Mouse (Mus musculus) hindbrain, embryonic 11.5 days (tissue): ENCODE data around the gene Svs5. TPM values are rescaled to one million over a fixed set of nuclear protein-coding genes. Genes with fewer than 3 reads are reported as not detected.

Experiments used
- ATAC-seq: fragments of 200-750 bp; cut with Nextera tagmentation; 2 replicates; pipeline ENCODE4 v1.8.0; 2017; ENCODE audit warnings: mild to moderate bottlenecking, moderate TSS enrichment, moderate library complexity; ENCODE audit not compliant: low FRiP score
- DNase-seq: peaks from one replicate; pipeline ENCODE4 v3.0.0-alpha.2; 2015; ENCODE audit warnings: low spot score
- H3K27ac ChIP-seq: fragments of 300-500 bp; sonication (generic); 2 replicates; pipeline ENCODE4 v1.5.1; 2014; ENCODE audit warnings: mild to moderate bottlenecking, low read depth, low read length
- H3K27me3 ChIP-seq: fragments of 300-500 bp; sonication (generic); 2 replicates; pipeline ENCODE4 v1.6.1; 2014; ENCODE audit warnings: mild to moderate bottlenecking, low read length, moderate library complexity, mixed read lengths; ENCODE audit not compliant: control insufficient read depth, insufficient read depth
- H3K36me3 ChIP-seq: fragments of 300-500 bp; sonication (generic); 2 replicates; pipeline ENCODE4 v1.6.1; 2014; ENCODE audit warnings: mild to moderate bottlenecking, low read length, moderate library complexity, mixed read lengths; ENCODE audit not compliant: control insufficient read depth, insufficient read depth
- H3K4me1 ChIP-seq: fragments of 300-500 bp; sonication (generic); replicated peaks from 2 replicates; pipeline ENCODE4 v1.6.1; 2014; ENCODE audit warnings: low read length, mixed read lengths; ENCODE audit not compliant: control insufficient read depth, insufficient read depth
- H3K4me2 ChIP-seq: fragments of 300-500 bp; sonication (generic); replicated peaks from 2 replicates; pipeline ENCODE4 v1.6.1; 2014; ENCODE audit warnings: mild to moderate bottlenecking, low read depth, low read length
- H3K4me3 ChIP-seq: fragments of 300-500 bp; sonication (generic); 2 replicates; pipeline ENCODE4 v1.5.1; 2014; ENCODE audit warnings: low read depth, low read length
- H3K9ac ChIP-seq: fragments of 300-500 bp; sonication (generic); 2 replicates; pipeline ENCODE4 v1.6.1; 2014; ENCODE audit warnings: low read depth, low read length
- H3K9me3 ChIP-seq: fragments of 300-500 bp; sonication (generic); 2 replicates; pipeline ENCODE4 v1.6.1; 2016; ENCODE audit warnings: low read length; ENCODE audit not compliant: control insufficient read depth
- WGBS: fragments of 180-500 bp; shearing (Covaris S2); extraction: QIAGEN DNeasy Blood & Tissue Kit; methylation state at CpG from one replicate; pipeline ENCODE4 v1.1.7; 2014; 5-methylcytosine and 5-hydroxymethylcytosine counted together
- polyA plus RNA-seq: library from polyadenylated mRNA; unstranded; fragments of >200 nt; fragmentation: Nextera tagmentation; extraction: Ambion mirVana; gene quantifications from 2 replicates; pipeline ENCODE4 v1.2.1, GENCODE M21; 2014

Svs5 gene
- polyA plus RNA-seq, 1 experiment from 2014 or later: not detected

GRCm38 (mm10) chr2:164371371-164371770, 38.8 kb downstream of the Svs5 start:
- ATAC-seq (no peak), DNase-seq (no peak)
- Histone ChIP-seq H3K4me2 (no peak overlapping the region), H3K27ac (no peak overlapping the region), H3K9me3 (no peaks in the 10 kb centered on the region), H3K9ac (no peak overlapping the region), H3K36me3 (no peaks in the 10 kb centered on the region), H3K4me1 (no peaks in the 10 kb centered on the region), H3K4me3 (no peak overlapping the region), H3K27me3 (no peaks in the 10 kb centered on the region)
- WGBS: 93% methylated on average over 3 of the region's 3 CpGs

GRCm38 (mm10) chr2:164372408-164373053, 40.0 kb downstream of the Svs5 start:
- Histone ChIP-seq H3K27ac (no peak overlapping the region), H3K9ac (no peak overlapping the region), H3K27me3 (no peaks in the 10 kb centered on the region), H3K4me1 (no peaks in the 10 kb centered on the region), H3K9me3 (no peaks in the 10 kb centered on the region), H3K4me2 (no peak overlapping the region), H3K36me3 (no peaks in the 10 kb centered on the region), H3K4me3 (no peak overlapping the region)
- ATAC-seq (no peak), DNase-seq (no peak)
- 24% methylated on average over 3 of the region's 3 CpGs for WGBS

- Histone ChIP-seq H3K27me3 (no peaks in the 10 kb centered on the region), H3K9me3 (no peaks in the 10 kb centered on the region), H3K36me3 (no peaks in the 10 kb centered on the region), H3K9ac (no peak overlapping the region), H3K4me2 (no peak overlapping the region), H3K4me3 (no peak overlapping the region), H3K27ac (no peak overlapping the region), H3K4me1 (no peaks in the 10 kb centered on the region)
- 72% methylated on average over 4 of the region's 4 CpGs for WGBS
- no peak for ATAC-seq
- no peak for DNase-seq
Measured at GRCm38 (mm10) chr2:164373187-164373586, 40.6 kb downstream of the Svs5 start.

- no peak overlapping the region for H3K9ac ChIP-seq
- H3K27ac ChIP-seq: no peak overlapping the region
- no peaks in the 10 kb centered on the region for H3K9me3 ChIP-seq
- ATAC-seq (no peak), DNase-seq (no peak)
- H3K4me3 ChIP-seq: no peak overlapping the region
- H3K36me3 ChIP-seq: no peaks in the 10 kb centered on the region
- WGBS: 90% methylated on average over 15 of the region's 15 CpGs
- no peak overlapping the region for H3K4me2 ChIP-seq
- no peaks in the 10 kb centered on the region for H3K27me3 ChIP-seq
- H3K4me1 ChIP-seq: no peaks in the 10 kb centered on the region
Measured at GRCm38 (mm10) chr2:164377478-164378426, 45.2 kb downstream of the Svs5 start.

- Histone ChIP-seq H3K27me3 (no peaks in the 10 kb centered on the region), H3K9ac (no peak overlapping the region), H3K4me3 (no peak overlapping the region), H3K9me3 (no peaks in the 10 kb centered on the region), H3K4me2 (no peak overlapping the region), H3K36me3 (no peaks in the 10 kb centered on the region), H3K27ac (no peak overlapping the region), H3K4me1 (peaks cover 5% of the 10 kb centered on the region; the same call in 1 of the 2 replicates)
- no peak for DNase-seq
- no peak for ATAC-seq
- 75% methylated on average over 8 of the region's 8 CpGs for WGBS
Measured at GRCm38 (mm10) chr2:164381726-164382125, 49.2 kb downstream of the Svs5 start.

GRCm38 (mm10) chr2:164382971-164383370, 50.4 kb downstream of the Svs5 start:
- no peak for DNase-seq
- H3K4me1 ChIP-seq: peaks cover 5% of the 10 kb centered on the region; the same call in 1 of the 2 replicates
- H3K4me2 ChIP-seq: no peak overlapping the region
- H3K27ac ChIP-seq: no peak overlapping the region
- ATAC-seq: no peak
- H3K36me3 ChIP-seq: no peaks in the 10 kb centered on the region
- WGBS: 88% methylated on average over 3 of the region's 3 CpGs
- no peak overlapping the region for H3K9ac ChIP-seq
- H3K27me3 ChIP-seq: 0 out of 2 replicates have a peak, but pooled peaks cover 2% of the 10 kb centered on the region
- no peak overlapping the region for H3K4me3 ChIP-seq
- H3K9me3 ChIP-seq: no peaks in the 10 kb centered on the region

Other genes starting within 250 kb of the Svs5 start
- 0.28 TPM in 1 of 2 replicates, not detected in the other for gene Kcns1, start 161.6 kb upstream of the Svs5 start, polyA plus RNA-seq
- gene Wfdc5, start 150.0 kb upstream of the Svs5 start, polyA plus RNA-seq: not detected in 2 replicates
- not detected in 2 replicates for gene Wfdc12, start 142.1 kb upstream of the Svs5 start, polyA plus RNA-seq
- gene Wfdc15a, start 132.6 kb upstream of the Svs5 start, polyA plus RNA-seq: not detected in 2 replicates
- gene Wfdc15b, start 111.1 kb upstream of the Svs5 start, polyA plus RNA-seq: not detected in 2 replicates
- gene Svs2, start 94.3 kb upstream of the Svs5 start, polyA plus RNA-seq: not detected in 2 replicates
- gene Svs3b, start 76.1 kb upstream of the Svs5 start, polyA plus RNA-seq: not detected in 2 replicates
- gene Svs4, start 54.3 kb upstream of the Svs5 start, polyA plus RNA-seq: not detected in 2 replicates
- not detected in 2 replicates for gene Svs3a, start 43.5 kb upstream of the Svs5 start, polyA plus RNA-seq
- gene Svs6, start 16.0 kb upstream of the Svs5 start, polyA plus RNA-seq: not detected in 2 replicates
- gene Slpi, start 56.4 kb downstream of the Svs5 start, polyA plus RNA-seq: 0.43 and 0.46 TPM in 2 replicates
- not detected in 2 replicates for gene Rbpjl, start 70.4 kb downstream of the Svs5 start, polyA plus RNA-seq
- 0.71 and 0.91 TPM in 2 replicates for gene Matn4, start 72.4 kb downstream of the Svs5 start, polyA plus RNA-seq
- 9.8 and 11.6 TPM in 2 replicates for gene Sdc4, start 111.1 kb downstream of the Svs5 start, polyA plus RNA-seq
- gene Sys1, start 124.2 kb downstream of the Svs5 start, polyA plus RNA-seq: 71.3 and 72.2 TPM in 2 replicates
- 4.8 and 5.4 TPM in 2 replicates for gene Gm20458, start 128.2 kb downstream of the Svs5 start, polyA plus RNA-seq
- gene Trp53tg5, start 141.0 kb downstream of the Svs5 start, polyA plus RNA-seq: not detected in 2 replicates
- gene Dbndd2, start 153.4 kb downstream of the Svs5 start, polyA plus RNA-seq: 2.4 and 3.8 TPM in 2 replicates
- 47.9 and 56.8 TPM in 2 replicates for gene Pigt, start 164.8 kb downstream of the Svs5 start, polyA plus RNA-seq
- 22.9 TPM in 2 replicates for gene Wfdc2, start 229.7 kb downstream of the Svs5 start, polyA plus RNA-seq
- not detected in 2 replicates for gene Spint3, start 240.7 kb downstream of the Svs5 start, polyA plus RNA-seq